Mouse (Mus musculus) liver, postnatal 0 days (tissue): Measurements from ENCODE around the gene Cd59b. TPM values are rescaled to one million over a fixed set of nuclear protein-coding genes. Genes with fewer than 3 reads are reported as not detected.

Experiments
- ATAC-seq: fragments of 200-750 bp; cut with Nextera tagmentation; 2 replicates; pipeline ENCODE4 v1.8.0; 2017; ENCODE audit warnings: mild to moderate bottlenecking, moderate library complexity
- DNase-seq: peaks from one replicate; pipeline ENCODE4 v3.0.0-alpha.2; 2016
- H3K27ac ChIP-seq: fragments of 300-500 bp; sonication (generic); 2 replicates; pipeline ENCODE4 v1.5.1; 2014; ENCODE audit warnings: antibody characterized with exemption, moderate library complexity, mild to moderate bottlenecking, low read depth
- H3K27me3 ChIP-seq: fragments of 300-500 bp; sonication (generic); 2 replicates; pipeline ENCODE4 v1.6.1; 2014; ENCODE audit warnings: low read length, control low read depth, mixed read lengths; ENCODE audit not compliant: insufficient read depth
- H3K36me3 ChIP-seq: fragments of 300-500 bp; sonication (generic); replicated peaks from 2 replicates; pipeline ENCODE4 v1.6.1; 2014; ENCODE audit warnings: mild to moderate bottlenecking, control low read depth, low read length, moderate library complexity, mixed read lengths; ENCODE audit not compliant: insufficient read depth
- H3K4me1 ChIP-seq: fragments of 300-500 bp; sonication (generic); 2 replicates; pipeline ENCODE4 v1.6.1; 2014; ENCODE audit warnings: antibody characterized with exemption, mild to moderate bottlenecking, control low read depth; ENCODE audit not compliant: insufficient read depth
- H3K4me2 ChIP-seq: fragments of 300-500 bp; sonication (generic); 2 replicates; pipeline ENCODE4 v1.6.1; 2014; ENCODE audit warnings: low read depth, mild to moderate bottlenecking, low read length, moderate library complexity, mixed read lengths
- H3K4me3 ChIP-seq: fragments of 300-500 bp; sonication (generic); 2 replicates; pipeline ENCODE4 v1.5.1; 2014; ENCODE audit warnings: low read depth, low read length
- H3K9ac ChIP-seq: fragments of 300-500 bp; sonication (generic); replicated peaks from 2 replicates; pipeline ENCODE4 v1.6.1; 2014; ENCODE audit warnings: mild to moderate bottlenecking, moderate library complexity
- H3K9me3 ChIP-seq: fragments of 300-500 bp; sonication (generic); 2 replicates; pipeline ENCODE4 v1.6.1; 2016; ENCODE audit warnings: mild to moderate bottlenecking, control low read depth, low read length, mixed read lengths
- CTCF ChIP-seq: sonication (generic); IDR thresholded peaks from 2 replicates; pipeline ENCODE4 v1.5.1; 2016; ENCODE audit warnings: antibody characterized with exemption, low read depth
- EP300 ChIP-seq: IDR thresholded peaks from 2 replicates; pipeline ENCODE4 v1.6.1; 2016; ENCODE audit warnings: antibody characterized with exemption, low read depth, mild to moderate bottlenecking
- WGBS: fragments of 180-500 bp; shearing (Covaris S2); extraction: QIAGEN DNeasy Blood & Tissue Kit; methylation state at CpG from one replicate; pipeline ENCODE4 v1.1.7; 2014; ENCODE audit not compliant: insufficient replicate concordance; 5-methylcytosine and 5-hydroxymethylcytosine counted together
- polyA plus RNA-seq: library from polyadenylated mRNA; unstranded; fragments of >200 nt; fragmentation: Nextera tagmentation; extraction: Ambion mirVana; gene quantifications from 2 replicates; pipeline ENCODE4 v1.2.1, GENCODE M21; 2015

Gene Cd59b
- polyA plus RNA-seq, 1 experiment from 2014 or later, result 4.4 TPM

GRCm38 (mm10) chr2:104135920-104136319, 66.3 kb downstream of the Cd59b start:
- Histone ChIP-seq H3K9me3 (no peaks in the 10 kb centered on the region), H3K36me3 (no peaks in the 10 kb centered on the region), H3K4me2 (no peak overlapping the region), H3K9ac (no peak overlapping the region), H3K27me3 (no peaks in the 10 kb centered on the region), H3K4me3 (no peak overlapping the region), H3K27ac (no peak overlapping the region), H3K4me1 (no peaks in the 10 kb centered on the region)
- TF ChIP-seq EP300, result no peak
- TF ChIP-seq CTCF, result no peak
- WGBS, result 48% methylated on average over 2 of the region's 2 CpGs
- no peak for DNase-seq
- no peak for ATAC-seq

Other genes starting within 250 kb of the Cd59b start
- gene Lmo2, start 111.9 kb upstream of the Cd59b start, polyA plus RNA-seq, result 58.8 and 63.7 TPM in 2 replicates
- 41.6 and 41.9 TPM in 2 replicates for gene Fbxo3, start 42.1 kb upstream of the Cd59b start, polyA plus RNA-seq
- 1.0 and 1.5 TPM in 2 replicates for gene 4931422A03Rik, start 41.5 kb upstream of the Cd59b start, polyA plus RNA-seq
- gene Gm10912, start 4.0 kb upstream of the Cd59b start, polyA plus RNA-seq, result 0.11 TPM in 1 of 2 replicates, not detected in the other
- gene Gm10799, start 1.3 kb upstream of the Cd59b start, polyA plus RNA-seq, result not detected in 2 replicates
- gene Cd59a, start 26.0 kb downstream of the Cd59b start, polyA plus RNA-seq, result 73.8 and 76.9 TPM in 2 replicates
- 0.70 and 1.3 TPM in 2 replicates for gene A930018P22Rik, start 52.9 kb downstream of the Cd59b start, polyA plus RNA-seq